Mouse (Mus musculus) adrenal gland, adult 2 months (tissue): ENCODE data around the gene Zmynd8. TPM values are rescaled to one million over a fixed set of nuclear protein-coding genes. Genes with fewer than 3 reads are reported as not detected.

ENCODE experiments used
- DNase-seq: peaks from one replicate; pipeline ENCODE4 v3.0.0; 2021
- polyA plus RNA-seq: library from polyadenylated mRNA; depleted of rRNA; stranded (reverse); fragments of >200 nt; gene quantifications from 2 replicates; pipeline ENCODE4 v1.2.3, GENCODE M21; 2012
- total RNA-seq, 2 experiments: library from RNA; stranded (reverse); gene quantifications; 2 replicates each; pipeline ENCODE4 v1.2.3; 2021

The Zmynd8 gene
- total and polyA plus RNA-seq, 3 experiments: 22.2 to 56.5 (median 53.9) TPM

GRCm38 (mm10) chr2:165899474-165899873 lies 658 bp upstream of the Zmynd8 start:
- DNase-seq: no peak

- DNase-seq: no peak
These were observed 2.6 kb downstream of the Zmynd8 start for GRCm38 (mm10) chr2:165896171-165896570.

GRCm38 (mm10) chr2:165895687-165896086 lies 3.1 kb downstream of the Zmynd8 start:
- DNase-seq: no peak

- DNase-seq: no peak
These were observed 4.3 kb downstream of the Zmynd8 start for GRCm38 (mm10) chr2:165894533-165894932.

- no peak for DNase-seq
These were observed 5.6 kb downstream of the Zmynd8 start for GRCm38 (mm10) chr2:165893232-165893631.

- no peak for DNase-seq
These were observed 6.2 kb downstream of the Zmynd8 start for GRCm38 (mm10) chr2:165892626-165893025.

GRCm38 (mm10) chr2:165890401-165890800 lies 8.4 kb downstream of the Zmynd8 start:
- DNase-seq: no peak

- no peak for DNase-seq
These were observed 8.9 kb downstream of the Zmynd8 start for GRCm38 (mm10) chr2:165889874-165890273.

- DNase-seq: no peak
These were observed 9.6 kb downstream of the Zmynd8 start for GRCm38 (mm10) chr2:165889266-165889665.

- no peak for DNase-seq
These were observed 10.0 kb downstream of the Zmynd8 start for GRCm38 (mm10) chr2:165888813-165889221.

- DNase-seq: peak; percentile 86
These were observed 10.4 kb downstream of the Zmynd8 start for GRCm38 (mm10) chr2:165888396-165888795.

- peak; percentile 75 for DNase-seq
These were observed 11.8 kb downstream of the Zmynd8 start for GRCm38 (mm10) chr2:165886857-165887628.

GRCm38 (mm10) chr2:165886482-165886856 lies 12.3 kb downstream of the Zmynd8 start:
- peak; percentile 78 for DNase-seq

GRCm38 (mm10) chr2:165885951-165886320 lies 12.9 kb downstream of the Zmynd8 start:
- DNase-seq: no peak

- DNase-seq: peak; percentile 83
These were observed 13.4 kb downstream of the Zmynd8 start for GRCm38 (mm10) chr2:165885225-165885950.

- peak; percentile 98 for DNase-seq
These were observed 14.1 kb downstream of the Zmynd8 start for GRCm38 (mm10) chr2:165884577-165885224.

GRCm38 (mm10) chr2:165883846-165884576 lies 14.8 kb downstream of the Zmynd8 start:
- DNase-seq: peak; percentile 68

- DNase-seq: peak; percentile 69
These were observed 15.8 kb downstream of the Zmynd8 start for GRCm38 (mm10) chr2:165883006-165883405.

- peak; percentile 62 for DNase-seq
These were observed 17.0 kb downstream of the Zmynd8 start for GRCm38 (mm10) chr2:165881585-165882431.

GRCm38 (mm10) chr2:165881220-165881584 lies 17.6 kb downstream of the Zmynd8 start:
- DNase-seq: no peak

- peak; percentile 88 for DNase-seq
These were observed 18.2 kb downstream of the Zmynd8 start for GRCm38 (mm10) chr2:165880501-165881182.
